Mouse (Mus musculus) embryonic facial prominence, embryonic 11.5 days (tissue): ENCODE measurements at regions not wholly inside any gene's neighbourhood (a gene's known extent, or its start where the extent isn't known, plus 50 kb on each side); places are given as distances from the start of the nearest gene placed in this dataset.

Experiments
- ATAC-seq: fragments of 200-750 bp; cut with Nextera tagmentation; replicated peaks from 2 replicates; pipeline ENCODE4 v1.8.0; 2017; ENCODE audit warnings: low read depth; ENCODE audit not compliant: insufficient number of reproducible peaks, low FRiP score, low TSS enrichment
- DNase-seq: peaks from one replicate; pipeline ENCODE4 v3.0.0-alpha.2; 2015; ENCODE audit warnings: low spot score
- H3K27ac ChIP-seq: fragments of 300-500 bp; sonication (generic); replicated peaks from 2 replicates; pipeline ENCODE4 v1.5.1; 2014; ENCODE audit warnings: mild to moderate bottlenecking, low read depth, low read length, control low read depth
- H3K27me3 ChIP-seq: fragments of 300-500 bp; sonication (generic); 2 replicates; pipeline ENCODE4 v1.6.1; 2014; ENCODE audit warnings: mild to moderate bottlenecking, low read length, moderate library complexity, mixed read lengths; ENCODE audit not compliant: control insufficient read depth, insufficient read depth
- H3K36me3 ChIP-seq: fragments of 300-500 bp; sonication (generic); replicated peaks from 2 replicates; pipeline ENCODE4 v1.6.1; 2014; ENCODE audit warnings: low read depth, mild to moderate bottlenecking, low read length, moderate library complexity, mixed read lengths; ENCODE audit not compliant: control insufficient read depth, insufficient read depth
- H3K4me1 ChIP-seq: fragments of 300-500 bp; sonication (generic); 2 replicates; pipeline ENCODE4 v1.6.1; 2014; ENCODE audit warnings: low read length, mixed read lengths; ENCODE audit not compliant: control insufficient read depth, insufficient read depth
- H3K4me2 ChIP-seq: fragments of 300-500 bp; sonication (generic); 2 replicates; pipeline ENCODE4 v1.6.1; 2014; ENCODE audit warnings: low read depth, mild to moderate bottlenecking, control low read depth, low read length, moderate library complexity
- H3K4me3 ChIP-seq: fragments of 300-500 bp; sonication (generic); 2 replicates; pipeline ENCODE4 v1.5.1; 2014; ENCODE audit warnings: low read depth, low read length, control low read depth
- H3K9ac ChIP-seq: fragments of 300-500 bp; sonication (generic); replicated peaks from 2 replicates; pipeline ENCODE4 v1.6.1; 2014; ENCODE audit warnings: mild to moderate bottlenecking, control low read depth, low read length
- H3K9me3 ChIP-seq: fragments of 300-500 bp; sonication (generic); replicated peaks from 2 replicates; pipeline ENCODE4 v1.6.1; 2016; ENCODE audit warnings: mild to moderate bottlenecking, low read length, inconsistent platforms, mixed read lengths; ENCODE audit not compliant: control insufficient read depth
- WGBS: fragments of 180-500 bp; shearing (Covaris S2); extraction: QIAGEN DNeasy Blood & Tissue Kit; methylation state at CpG from one replicate; pipeline ENCODE4 v1.1.7; 2014; 5-methylcytosine and 5-hydroxymethylcytosine counted together

DNA sequence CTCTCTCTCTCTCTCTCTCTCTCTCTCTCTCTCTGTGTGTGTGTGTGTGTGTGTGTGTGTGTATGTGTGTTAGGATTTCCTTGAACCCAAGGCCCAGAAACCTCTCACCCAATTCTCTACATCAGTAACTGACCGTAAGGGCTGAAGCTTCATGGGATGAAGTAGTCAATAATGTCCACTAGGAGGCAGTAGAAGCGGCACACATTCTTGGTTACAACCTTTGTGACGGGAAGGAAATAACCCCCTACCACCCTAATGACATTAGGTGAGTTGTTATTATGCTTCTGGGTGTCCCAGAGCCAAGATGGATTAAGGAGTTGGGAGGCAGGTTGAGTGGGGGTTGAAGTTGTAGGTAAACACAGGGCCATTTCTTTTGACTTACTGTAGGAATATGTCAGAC, 55.5 kb upstream of the Itprid1 start:
- no peak overlapping the region for H3K4me2 ChIP-seq
- H3K36me3 ChIP-seq = no peaks in the 10 kb centered on the region
- H3K9me3 ChIP-seq = no peaks in the 10 kb centered on the region
- H3K27ac ChIP-seq = no peak overlapping the region
- ATAC-seq (no peak), DNase-seq (peak; percentile 6)
- H3K9ac ChIP-seq = no peak overlapping the region
- no peaks in the 10 kb centered on the region for H3K27me3 ChIP-seq
- H3K4me1 ChIP-seq = no peaks in the 10 kb centered on the region
- WGBS = 39% methylated on average over 3 of the region's 3 CpGs
- no peak overlapping the region for H3K4me3 ChIP-seq

DNA sequence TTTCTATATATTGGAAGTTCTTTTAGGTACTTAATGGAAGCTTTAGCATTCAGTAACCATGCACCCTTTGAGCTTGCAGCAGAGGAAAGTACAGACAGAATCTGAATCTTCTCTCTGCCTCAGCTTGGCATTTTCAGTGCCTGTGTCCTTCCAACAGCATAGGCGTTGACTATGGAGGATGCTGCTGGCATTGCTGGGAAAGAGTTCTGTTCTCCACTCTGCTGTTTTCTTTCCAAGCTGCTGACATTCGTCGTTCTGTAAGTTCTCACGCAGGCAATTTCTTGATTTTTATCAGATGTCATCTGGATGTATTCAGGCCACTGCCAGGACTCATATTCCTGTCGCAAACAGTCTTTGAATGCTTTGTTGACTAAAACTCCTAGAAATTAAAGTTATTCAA, 61.2 kb upstream of the Itprid1 start:
- no peak for DNase-seq
- ATAC-seq = no peak
- no peaks in the 10 kb centered on the region for H3K36me3 ChIP-seq
- WGBS = 74% methylated on average over 5 of the region's 5 CpGs
- H3K9ac ChIP-seq = no peak overlapping the region
- H3K27ac ChIP-seq = no peak overlapping the region
- no peaks in the 10 kb centered on the region for H3K9me3 ChIP-seq
- no peak overlapping the region for H3K4me3 ChIP-seq
- H3K4me1 ChIP-seq = no peaks in the 10 kb centered on the region
- no peaks in the 10 kb centered on the region for H3K27me3 ChIP-seq
- H3K4me2 ChIP-seq = no peak overlapping the region

DNA sequence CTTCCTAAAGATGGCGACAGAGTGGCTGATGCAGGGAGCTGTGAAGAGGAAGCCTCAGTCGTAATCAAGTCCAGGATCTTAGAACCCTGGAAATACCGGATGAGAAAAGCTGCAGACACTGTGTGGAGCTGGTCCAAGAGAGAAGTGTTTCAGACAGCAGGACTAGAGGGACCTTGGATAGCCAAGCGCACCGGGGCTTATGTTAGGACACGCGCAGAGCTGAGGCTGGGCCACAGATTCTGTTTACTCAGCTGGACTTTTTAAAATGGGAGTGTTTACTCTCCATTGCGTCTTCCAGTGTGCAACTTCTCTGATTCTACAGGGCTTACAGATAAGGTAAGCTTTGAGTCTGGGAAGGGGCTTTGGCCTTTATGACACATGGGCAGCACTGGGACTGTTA, 66.4 kb upstream of the Itprid1 start:
- ATAC-seq (no peak), DNase-seq (no peak)
- Histone ChIP-seq H3K4me2 (no peak overlapping the region), H3K4me3 (no peak overlapping the region), H3K9me3 (no peaks in the 10 kb centered on the region), H3K36me3 (no peaks in the 10 kb centered on the region), H3K27me3 (no peaks in the 10 kb centered on the region), H3K27ac (no peak overlapping the region), H3K4me1 (no peaks in the 10 kb centered on the region), H3K9ac (no peak overlapping the region)
- 74% methylated on average over 8 of the region's 8 CpGs for WGBS

DNA sequence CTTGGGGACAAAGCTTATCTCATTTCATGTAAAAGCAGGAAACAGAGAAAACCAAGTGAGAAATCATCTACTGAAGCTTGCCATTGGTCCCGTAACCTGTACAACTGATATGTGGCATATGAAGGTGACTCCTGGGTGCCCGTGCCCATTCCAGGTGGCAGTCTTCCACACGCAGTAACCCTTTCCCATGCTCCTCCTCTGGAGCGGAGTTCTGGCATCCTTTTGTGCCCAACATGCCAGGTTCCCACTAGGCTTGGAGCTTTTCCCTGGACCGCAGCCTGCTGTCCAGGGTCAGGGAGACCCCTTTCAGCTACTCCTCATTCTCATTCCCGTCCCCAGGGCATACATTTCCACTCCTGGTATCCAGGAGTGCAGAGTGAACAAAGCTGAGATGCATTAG, 74.4 kb upstream of the Neurod6 start:
- Histone ChIP-seq H3K9me3 (no peaks in the 10 kb centered on the region), H3K27ac (no peak overlapping the region), H3K36me3 (no peaks in the 10 kb centered on the region), H3K9ac (no peak overlapping the region), H3K4me2 (no peak overlapping the region), H3K27me3 (no peaks in the 10 kb centered on the region), H3K4me3 (no peak overlapping the region), H3K4me1 (no peaks in the 10 kb centered on the region)
- 87% methylated on average over 6 of the region's 6 CpGs for WGBS
- DNase-seq (no peak), ATAC-seq (no peak)

DNA sequence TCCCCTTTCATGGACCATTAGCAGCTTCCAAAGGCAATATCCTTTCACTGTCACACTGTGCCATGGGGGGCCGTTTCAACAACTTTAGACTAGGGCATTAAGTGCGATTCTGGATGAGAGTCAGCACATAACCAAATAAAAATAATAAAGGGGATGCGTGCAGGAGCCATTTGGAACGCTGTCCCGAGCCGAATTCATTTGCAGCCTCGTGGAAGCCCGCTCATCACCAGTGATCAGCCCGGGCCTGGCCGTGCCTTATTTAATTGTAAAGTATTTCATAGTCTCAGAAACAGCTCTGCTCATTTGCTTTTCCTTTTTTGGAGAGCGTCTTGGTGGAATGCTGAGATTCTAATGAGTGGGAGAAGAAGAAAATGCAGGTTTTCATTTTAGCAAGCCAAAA, 69.8 kb upstream of the Neurod6 start:
- H3K4me1 ChIP-seq = no peaks in the 10 kb centered on the region
- no peaks in the 10 kb centered on the region for H3K9me3 ChIP-seq
- no peak for ATAC-seq
- DNase-seq = no peak
- H3K9ac ChIP-seq = no peak overlapping the region
- H3K27me3 ChIP-seq = no peaks in the 10 kb centered on the region
- H3K27ac ChIP-seq = no peak overlapping the region
- H3K4me2 ChIP-seq = no peak overlapping the region
- WGBS = 95% methylated on average over 11 of the region's 11 CpGs
- H3K4me3 ChIP-seq = no peak overlapping the region
- no peaks in the 10 kb centered on the region for H3K36me3 ChIP-seq

DNA sequence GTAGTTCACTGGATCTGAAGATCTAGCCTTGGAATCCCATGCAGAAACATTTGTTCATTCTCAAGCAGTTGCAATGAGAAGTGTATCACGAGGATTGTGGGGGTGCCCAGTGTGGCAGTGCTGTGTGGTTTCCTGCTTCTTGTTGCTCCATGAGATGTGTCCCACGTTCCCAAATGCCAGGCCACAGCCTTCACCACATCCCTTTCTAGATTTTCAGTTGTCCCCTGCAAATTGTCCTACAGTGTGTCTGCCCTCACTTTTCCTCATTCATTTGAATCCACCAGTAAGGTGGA, 64.7 kb upstream of the Neurod6 start:
- H3K4me2 ChIP-seq = no peak overlapping the region
- 65% methylated on average over 2 of the region's 2 CpGs for WGBS

DNA sequence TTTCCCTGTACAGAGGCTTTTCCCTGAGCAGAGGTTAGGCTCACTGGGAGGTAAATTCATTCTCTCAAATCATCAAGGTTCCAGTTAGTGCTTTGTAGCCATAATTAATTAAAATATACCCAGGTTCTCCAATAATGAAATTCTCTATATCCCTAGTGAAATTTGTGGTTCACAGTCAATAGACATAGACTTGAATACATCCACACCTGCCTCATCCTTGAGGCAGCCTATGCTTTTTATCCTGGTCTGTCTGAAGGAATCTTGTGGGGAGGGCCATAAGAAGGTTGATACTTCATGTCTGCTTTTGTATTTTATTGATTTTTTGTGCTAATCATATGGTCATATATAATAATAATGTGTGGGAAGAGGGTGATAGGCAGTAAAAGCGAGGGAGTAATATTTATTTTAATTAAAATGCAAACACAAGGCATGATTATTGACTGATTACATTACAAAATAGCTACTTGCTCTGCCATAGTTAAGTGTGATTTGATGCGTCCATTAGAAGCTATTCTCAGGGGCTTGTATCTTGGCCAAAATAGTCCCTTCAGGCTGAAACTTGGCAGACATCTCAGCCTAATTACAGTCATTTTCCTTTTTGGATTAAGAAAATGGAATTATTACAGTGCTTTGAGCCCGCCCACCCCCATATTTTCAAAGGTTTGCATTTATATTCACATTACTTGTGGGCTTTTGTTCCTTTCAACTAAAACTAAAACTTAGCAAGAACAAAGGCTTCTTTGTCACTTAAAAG, 64.2 kb upstream of the Neurod6 start:
- DNase-seq (no peak), ATAC-seq (no peak)
- no peaks in the 10 kb centered on the region for H3K36me3 ChIP-seq
- no peaks in the 10 kb centered on the region for H3K27me3 ChIP-seq
- H3K4me1 ChIP-seq = no peaks in the 10 kb centered on the region
- WGBS = 78% methylated on average over 3 of the region's 3 CpGs
- H3K9me3 ChIP-seq = no peaks in the 10 kb centered on the region
- H3K9ac ChIP-seq = no peak overlapping the region
- H3K27ac ChIP-seq = no peak overlapping the region
- no peak overlapping the region for H3K4me2 ChIP-seq
- H3K4me3 ChIP-seq = no peak overlapping the region

More for the DNA sequence above, 64.7 kb upstream of the Neurod6 start:
- Histone ChIP-seq H3K36me3 (no peaks in the 10 kb centered on the region), H3K27me3 (no peaks in the 10 kb centered on the region), H3K4me1 (no peaks in the 10 kb centered on the region), H3K9me3 (no peaks in the 10 kb centered on the region), H3K9ac (no peak overlapping the region), H3K4me3 (no peak overlapping the region), H3K27ac (no peak overlapping the region)
- ATAC-seq = no peak
- DNase-seq = no peak

DNA sequence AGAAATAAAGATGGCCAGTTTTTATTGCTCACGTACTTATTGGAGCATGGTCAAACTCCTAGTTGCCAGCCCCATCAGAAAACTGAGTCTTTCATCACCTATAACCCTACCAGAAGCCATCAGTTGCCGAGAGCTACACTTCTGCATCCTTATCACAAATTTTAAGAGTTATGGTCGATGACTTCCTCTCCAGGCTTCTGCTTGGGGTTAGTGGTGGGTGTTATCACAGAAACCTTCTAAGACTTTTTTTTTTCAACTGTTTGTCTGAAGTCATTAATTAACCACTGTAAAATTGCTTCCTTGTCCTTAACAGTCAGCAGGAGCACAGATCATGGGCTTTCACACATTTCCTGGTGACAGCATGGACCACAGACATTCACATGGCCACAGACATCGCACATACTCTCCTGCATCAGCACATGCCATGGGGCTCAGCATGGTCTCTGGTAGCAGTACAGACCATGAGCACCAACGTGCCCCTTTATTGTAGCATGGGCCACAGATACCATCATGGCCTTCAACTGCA, 50.3 kb upstream of the Neurod6 start:
- no peak overlapping the region for H3K4me2 ChIP-seq
- H3K9ac ChIP-seq = no peak overlapping the region
- H3K9me3 ChIP-seq = no peaks in the 10 kb centered on the region
- 86% methylated on average over 5 of the region's 5 CpGs for WGBS
- H3K27me3 ChIP-seq = no peaks in the 10 kb centered on the region
- no peak overlapping the region for H3K27ac ChIP-seq
- ATAC-seq (no peak), DNase-seq (no peak)
- no peaks in the 10 kb centered on the region for H3K36me3 ChIP-seq
- no peaks in the 10 kb centered on the region for H3K4me1 ChIP-seq
- H3K4me3 ChIP-seq = no peak overlapping the region
